Mouse (Mus musculus) brain, embryonic 14.5 days (tissue): ENCODE results near the gene Kif1c. TPM values are rescaled to one million over a fixed set of nuclear protein-coding genes. Genes with fewer than 3 reads are reported as not detected.

ENCODE experiments used
- DNase-seq: peaks from one replicate; pipeline ENCODE4 v3.0.0-alpha.2; 2011; ENCODE audit warnings: low read depth
- CTCF ChIP-seq: fragments of 200-500 bp; IDR thresholded peaks from 2 replicates; pipeline ENCODE4 v1.5.1; 2012; ENCODE audit warnings: inconsistent platforms, mild to moderate bottlenecking, moderate library complexity, borderline replicate concordance; ENCODE audit not compliant: insufficient read depth, insufficient read length; ENCODE audit errors: extremely low read depth
- POLR2A ChIP-seq: fragments of 200-500 bp; IDR thresholded peaks from 2 replicates; pipeline ENCODE4 v1.6.1; 2012; ENCODE audit warnings: mild to moderate bottlenecking, inconsistent platforms, borderline replicate concordance; ENCODE audit not compliant: poor library complexity, insufficient read depth, insufficient read length, severe bottlenecking; ENCODE audit errors: extremely low read depth
- polyA plus RNA-seq: library from polyadenylated mRNA; depleted of rRNA; stranded (reverse); fragments of >200 nt; gene quantifications from 2 replicates; pipeline ENCODE4 v1.2.3, GENCODE M21; 2012

Kif1c gene
- polyA plus RNA-seq, 1 experiment: 23.0 TPM

GRCm38 (mm10) chr11:70656964-70657363 lies 43.4 kb upstream of the Kif1c start, which contains the start of gene Eno3:
Gene Eno3, plus strand, starts transcription at chr11:70657202.
- no peak for TF ChIP-seq CTCF
- no peak for TF ChIP-seq POLR2A
- no peak for DNase-seq

GRCm38 (mm10) chr11:70657573-70657972 lies 42.8 kb upstream of the Kif1c start:
- no peak for TF ChIP-seq CTCF
- TF ChIP-seq POLR2A: no peak
- DNase-seq: no peak

- no peak for DNase-seq
- TF ChIP-seq POLR2A (no peak), CTCF (no peak)
Observed at GRCm38 (mm10) chr11:70657991-70658390, 42.4 kb upstream of the Kif1c start.

GRCm38 (mm10) chr11:70658521-70658920 lies 41.8 kb upstream of the Kif1c start:
- DNase-seq: no peak
- TF ChIP-seq CTCF (no peak), POLR2A (no peak)

GRCm38 (mm10) chr11:70658942-70659341 lies 41.4 kb upstream of the Kif1c start:
- DNase-seq: no peak
- TF ChIP-seq POLR2A (no peak), CTCF (no peak)

GRCm38 (mm10) chr11:70660571-70660970 lies 39.8 kb upstream of the Kif1c start:
- DNase-seq: no peak
- TF ChIP-seq CTCF (no peak), POLR2A (no peak)

- no peak for DNase-seq
- TF ChIP-seq CTCF (no peak), POLR2A (no peak)
Observed at GRCm38 (mm10) chr11:70663101-70663500, 37.2 kb upstream of the Kif1c start.

GRCm38 (mm10) chr11:70663957-70664356 lies 36.4 kb upstream of the Kif1c start:
- TF ChIP-seq CTCF: no peak
- no peak for TF ChIP-seq POLR2A
- no peak for DNase-seq

GRCm38 (mm10) chr11:70664741-70665140 lies 35.6 kb upstream of the Kif1c start:
- TF ChIP-seq POLR2A (no peak), CTCF (no peak)

GRCm38 (mm10) chr11:70666687-70667086 lies 33.7 kb upstream of the Kif1c start:
- no peak for DNase-seq
- no peak for TF ChIP-seq CTCF
- no peak for TF ChIP-seq POLR2A

More at GRCm38 (mm10) chr11:70664741-70665140, 35.6 kb upstream of the Kif1c start:
- no peak for DNase-seq

GRCm38 (mm10) chr11:70667271-70668150 lies 32.8 kb upstream of the Kif1c start:
- no peak for DNase-seq
- TF ChIP-seq POLR2A (no peak), CTCF (no peak)

GRCm38 (mm10) chr11:70668335-70668770 lies 32.0 kb upstream of the Kif1c start:
- TF ChIP-seq POLR2A: no peak
- no peak for DNase-seq

- peak; percentile 55; the same call in 1 of the 2 replicates for TF ChIP-seq POLR2A
- no peak for TF ChIP-seq CTCF
- peak; percentile 100 for DNase-seq
Observed at GRCm38 (mm10) chr11:70668771-70669505, 31.4 kb upstream of the Kif1c start, which contains the start of gene Spag7. Gene Spag7, minus strand, starts transcription at chr11:70669416.
